Mouse (Mus musculus) cerebellum, postnatal 36 days (tissue): Measurements from ENCODE around the gene St6galnac5.
"Not testable (repeated sequence)": the region's sequence is repeated elsewhere in the genome, so short reads cannot be mapped to it uniquely, and the experiment has no call there.

Source experiments
- DNase-seq, 2 experiments: peaks; one replicate each; pipeline ENCODE4 v3.0.0; 2021 to 2022; ENCODE audit warnings: mixed read lengths in 2 of 2

St6galnac5 gene

DNA sequence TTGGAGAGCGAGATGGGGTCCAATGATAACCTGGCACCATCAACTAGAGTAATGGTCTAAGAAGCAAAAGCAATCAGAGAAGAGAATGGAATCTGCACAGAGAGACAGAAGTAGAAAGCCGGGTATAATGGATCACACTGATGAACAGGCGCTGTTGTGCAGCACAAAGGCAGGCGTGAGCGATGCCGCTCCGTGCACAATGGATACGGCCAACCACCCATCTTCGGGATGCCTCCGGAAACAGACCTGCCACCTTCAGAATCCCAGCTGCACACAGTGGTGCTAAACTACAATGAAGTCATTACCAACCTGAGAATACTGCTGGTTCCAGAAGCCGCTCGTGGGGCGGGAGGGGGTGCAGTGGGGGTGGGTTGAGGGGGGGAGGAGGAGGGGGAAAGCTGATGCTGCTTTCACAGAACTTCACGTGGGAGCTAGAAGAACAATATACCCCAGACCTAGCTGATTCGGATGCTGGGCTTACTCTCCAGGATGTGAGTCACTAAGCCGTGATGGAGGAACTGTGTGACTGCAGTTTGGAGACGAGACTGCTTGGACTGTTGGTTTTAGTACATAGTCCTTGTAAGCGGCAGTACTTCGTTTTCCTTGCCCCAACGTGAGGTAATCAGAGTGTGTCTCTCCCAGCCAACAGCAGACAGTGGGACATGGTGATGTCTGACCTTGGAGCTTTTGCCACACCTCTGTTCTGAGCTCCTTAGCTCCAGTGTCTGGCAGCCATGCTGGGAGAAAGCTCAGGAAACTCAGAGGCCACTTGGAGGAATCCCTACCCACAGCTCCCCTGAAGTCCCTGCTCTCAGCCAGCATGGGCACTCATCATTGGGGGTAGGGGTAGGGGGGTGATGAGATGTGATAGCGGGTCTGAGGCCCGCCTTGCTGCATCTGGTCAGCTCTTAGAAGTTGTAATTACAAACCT is 115.7 kb downstream of the St6galnac5 start:
- no peak for DNase-seq

DNA sequence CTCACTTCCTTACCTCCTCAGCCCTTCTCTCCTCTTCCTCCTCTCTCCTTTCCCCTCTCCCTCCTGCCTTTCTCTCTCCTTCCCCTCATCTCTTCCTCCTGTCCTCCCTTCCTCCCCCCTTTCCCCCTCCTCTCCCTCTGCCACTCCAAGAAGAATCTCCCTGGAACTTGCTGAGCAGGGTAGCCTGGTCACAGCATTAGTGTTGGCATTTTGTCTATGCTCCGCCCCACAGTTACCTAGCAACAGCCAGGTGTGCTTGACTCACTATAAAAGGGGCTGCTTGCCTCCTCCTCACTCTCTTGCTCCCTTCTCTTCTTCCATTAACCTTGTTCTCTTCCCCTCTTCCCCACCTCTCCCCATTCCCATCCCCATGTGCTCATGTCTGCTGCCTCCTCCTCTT is 120.1 kb downstream of the St6galnac5 start:
- DNase-seq: no peak

GRCm38 (mm10) chr3:152861450-152861849 is 120.6 kb downstream of the St6galnac5 start:
- DNase-seq: no peak

DNA sequence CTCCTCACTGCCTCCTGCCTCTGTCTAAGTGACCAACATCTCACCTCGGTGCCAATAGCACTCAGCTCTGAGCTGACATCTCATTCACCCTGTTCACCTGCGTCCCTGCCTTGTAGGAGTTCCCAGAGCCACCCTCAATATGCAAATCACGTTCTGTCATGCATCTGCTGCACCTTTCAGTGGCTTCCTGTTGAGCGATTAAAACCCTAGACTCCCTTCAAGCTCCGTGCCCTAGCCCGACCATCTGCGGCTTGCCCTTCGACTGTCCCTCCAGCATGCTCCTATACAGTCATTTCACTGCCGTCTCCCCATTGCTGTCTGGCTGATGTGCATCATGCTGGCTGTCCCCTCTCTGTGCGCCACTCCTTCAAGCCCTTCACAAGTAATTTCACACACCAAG is 126.0 kb downstream of the St6galnac5 start:
- no peak for DNase-seq

DNA sequence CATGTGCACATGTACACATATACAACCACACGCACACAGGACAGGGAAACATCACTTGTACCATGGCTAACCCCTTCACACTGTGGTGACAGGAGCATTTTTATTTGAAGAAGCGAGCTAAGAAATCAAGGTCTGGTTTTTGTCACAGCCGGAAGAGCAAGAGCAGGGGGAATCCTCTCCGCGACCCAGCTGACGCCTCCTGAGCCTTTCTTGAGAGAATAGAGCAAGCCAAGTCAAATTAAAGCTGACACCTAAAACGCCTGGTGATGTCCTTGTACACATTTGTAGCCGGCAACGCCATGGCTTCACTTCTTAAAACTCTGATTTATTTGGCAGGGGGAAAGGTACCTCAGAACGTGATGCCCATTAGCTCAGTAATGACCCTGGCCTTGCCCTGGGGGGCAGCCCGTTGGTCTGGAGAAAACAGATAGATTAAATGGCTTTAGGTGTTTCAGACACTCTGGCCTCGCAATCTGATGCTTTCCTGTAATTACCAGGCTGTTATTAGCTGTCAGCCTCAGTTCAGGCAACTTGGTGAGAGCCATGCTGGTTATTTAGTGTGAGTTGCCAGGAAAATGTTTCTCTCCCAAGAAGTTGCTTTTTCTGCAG is 126.9 kb downstream of the St6galnac5 start:
- DNase-seq: no peak

DNA sequence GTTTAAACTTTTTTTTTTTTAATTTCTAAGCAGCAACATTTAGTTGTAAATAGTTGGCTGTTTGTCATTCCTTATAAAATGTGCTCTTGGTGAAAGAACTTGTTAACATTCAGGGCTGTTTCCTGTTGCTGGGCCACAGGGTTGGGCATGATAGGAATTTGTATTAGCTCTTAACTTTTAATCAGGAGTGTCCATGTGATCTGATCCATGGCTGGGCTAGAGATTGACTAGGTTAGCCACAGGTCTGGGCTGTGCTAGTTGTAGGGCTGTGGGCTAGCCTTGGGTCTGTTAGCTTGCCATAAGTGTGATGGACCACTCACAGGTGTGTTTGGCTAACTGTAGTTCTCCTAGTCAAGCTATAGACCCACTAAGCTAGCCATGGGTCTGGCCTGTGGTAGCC is 138.1 kb downstream of the St6galnac5 start:
- DNase-seq: no peak

GRCm38 (mm10) chr3:152842648-152843047 is 139.4 kb downstream of the St6galnac5 start:
- DNase-seq: no peak

DNA sequence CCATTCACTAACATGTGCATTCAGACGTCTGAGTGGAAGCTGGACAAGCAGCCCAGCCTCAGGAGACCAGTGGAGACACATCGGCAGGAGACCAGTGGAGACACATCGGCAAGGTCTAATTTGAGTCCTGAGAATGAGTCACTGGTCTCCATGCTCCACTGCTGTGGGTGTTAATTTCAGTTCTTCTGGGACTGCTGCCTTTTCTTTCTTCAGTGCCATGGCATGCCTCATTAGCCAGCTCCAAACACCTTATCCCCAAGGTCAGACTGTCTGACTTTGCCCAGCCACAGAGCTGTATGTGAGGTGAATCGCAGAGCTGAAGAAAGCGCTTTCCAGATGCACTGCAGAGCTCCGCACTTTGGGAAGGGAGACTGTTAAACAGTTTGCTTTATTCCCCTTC is 140.8 kb downstream of the St6galnac5 start:
- DNase-seq: no peak

GRCm38 (mm10) chr3:152837938-152838337 is 144.1 kb downstream of the St6galnac5 start:
- DNase-seq: no peak

DNA sequence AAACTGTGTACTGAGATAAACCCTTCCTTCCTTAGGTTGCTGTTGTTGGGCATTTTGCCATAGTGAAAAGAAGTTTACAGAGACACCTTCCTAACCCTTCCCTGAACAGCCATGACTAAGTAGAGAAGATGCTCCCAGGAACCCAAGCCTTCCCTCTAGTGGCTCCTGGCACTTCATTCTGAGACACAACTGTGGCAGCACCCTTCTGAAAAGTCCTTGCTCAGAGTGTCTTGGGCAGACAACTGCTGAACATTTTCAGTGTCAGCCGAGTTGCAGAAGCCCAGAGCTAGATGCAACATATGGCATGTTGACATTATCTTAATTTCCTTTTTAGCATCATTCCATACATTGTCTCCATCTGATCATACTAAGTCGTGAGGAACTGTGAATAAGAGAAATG is 144.6 kb downstream of the St6galnac5 start:
- no peak for DNase-seq

DNA sequence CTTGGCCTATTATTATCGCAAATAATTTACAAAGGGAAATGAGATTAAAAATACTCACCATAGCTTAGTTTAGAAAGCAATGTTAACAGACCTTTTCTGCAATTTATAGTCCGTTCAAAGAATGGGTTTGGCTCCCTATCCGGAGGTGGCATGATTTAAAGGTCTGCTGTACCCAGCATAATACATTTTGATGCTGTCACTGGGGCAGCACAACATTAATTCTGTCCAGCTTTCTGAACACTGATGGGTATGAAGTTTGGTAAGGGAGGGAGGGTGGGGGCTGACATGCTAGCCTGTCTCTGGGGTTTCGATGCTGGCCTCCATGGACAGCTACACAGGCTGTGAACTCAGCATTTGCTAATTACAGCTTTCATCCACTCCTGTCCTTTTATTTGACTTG is 149.6 kb downstream of the St6galnac5 start:
- no peak for DNase-seq

GRCm38 (mm10) chr3:152831974-152832373 is 150.1 kb downstream of the St6galnac5 start:
- DNase-seq: no peak

DNA sequence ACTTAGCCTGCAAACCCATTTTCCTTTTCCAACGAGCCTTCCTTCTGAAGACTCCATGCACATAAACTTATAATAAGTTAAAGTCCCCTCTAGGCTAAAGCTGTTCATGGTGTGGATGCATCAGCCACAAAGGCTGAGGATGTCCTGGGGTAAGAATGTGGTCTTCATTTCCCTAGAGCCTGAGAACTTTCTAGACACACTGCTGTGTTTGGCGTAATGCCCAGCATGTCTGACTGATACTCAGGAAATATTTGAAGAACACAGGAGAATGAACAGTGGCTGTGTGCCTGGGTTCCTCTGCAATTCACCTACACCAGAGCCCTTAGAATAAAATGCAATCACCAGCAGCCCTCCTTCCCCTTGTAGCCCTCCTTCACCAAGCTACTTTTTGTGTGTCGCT is 150.7 kb downstream of the St6galnac5 start:
- DNase-seq: no peak

- DNase-seq: no peak
Measured at GRCm38 (mm10) chr3:152821202-152821601, 160.8 kb downstream of the St6galnac5 start.

DNA sequence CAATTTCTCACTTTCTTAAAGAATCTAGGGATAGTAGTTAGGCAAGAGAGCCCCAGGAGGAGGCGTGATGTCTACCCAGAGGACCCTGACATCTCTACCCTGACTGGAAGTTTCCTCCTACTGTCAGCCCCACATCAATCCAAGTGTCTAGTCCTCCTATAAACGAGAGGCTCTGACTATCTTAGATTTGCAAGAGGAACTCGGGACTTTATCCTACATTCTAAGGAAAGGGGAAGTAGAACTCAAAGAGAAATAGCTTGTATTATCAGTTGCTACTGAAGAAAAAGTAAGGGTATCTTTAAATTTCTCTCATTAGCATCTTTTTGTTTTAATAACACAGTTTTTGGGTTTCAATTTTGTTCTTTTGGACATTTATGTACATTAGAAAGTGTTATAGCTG is 161.6 kb downstream of the St6galnac5 start:
- DNase-seq: no peak

- DNase-seq: no peak
Measured at GRCm38 (mm10) chr3:152815110-152815509, 166.9 kb downstream of the St6galnac5 start.

- no peak for DNase-seq
Measured at GRCm38 (mm10) chr3:152813905-152814304, 168.1 kb downstream of the St6galnac5 start.

- DNase-seq: peak in 1 of 2 experiments; percentile 24
Measured at GRCm38 (mm10) chr3:152799738-152800431, 182.2 kb downstream of the St6galnac5 start.

GRCm38 (mm10) chr3:152797354-152797753 is 184.7 kb downstream of the St6galnac5 start:
- DNase-seq: no peak

- no peak for DNase-seq
Measured at GRCm38 (mm10) chr3:152796216-152796615, 185.8 kb downstream of the St6galnac5 start.

GRCm38 (mm10) chr3:152793006-152793405 is 189.0 kb downstream of the St6galnac5 start:
- DNase-seq: no peak

- DNase-seq: peak in 1 of 2 experiments; percentile 6
Measured at GRCm38 (mm10) chr3:152792601-152793000, 189.4 kb downstream of the St6galnac5 start.

DNA sequence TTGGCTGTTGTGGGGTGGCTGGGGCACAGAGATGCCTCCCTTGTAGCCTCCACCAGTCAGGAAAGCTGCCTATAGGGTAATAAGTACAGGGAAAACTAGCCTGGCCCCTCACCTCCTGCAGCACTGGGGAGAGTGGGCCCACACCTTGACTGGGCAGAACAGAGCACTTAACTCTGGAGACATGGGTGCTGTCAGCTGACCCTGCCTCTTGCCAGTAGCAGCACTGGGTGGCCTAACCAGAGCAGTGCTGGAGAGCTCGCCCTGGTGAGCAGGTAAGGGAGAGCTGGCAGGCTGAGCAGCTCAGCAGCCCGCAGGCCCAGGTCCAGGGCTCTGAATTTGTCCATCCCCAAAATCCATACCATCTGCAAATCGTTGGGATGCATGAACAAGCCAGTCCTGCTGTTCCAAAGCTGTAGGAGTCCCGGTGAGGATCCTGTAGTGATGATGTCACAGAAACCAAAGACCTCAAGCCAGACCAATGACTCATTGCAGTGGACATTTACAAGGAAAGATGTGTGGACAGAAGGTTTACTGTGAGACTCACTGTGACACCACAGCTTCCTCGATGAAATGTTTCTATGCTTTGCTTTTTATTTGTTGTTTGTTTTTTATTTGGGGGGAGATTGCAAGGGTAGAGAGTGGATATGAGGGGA is 193.6 kb downstream of the St6galnac5 start:
- not testable (repeated sequence) for DNase-seq
